Mouse (Mus musculus) hindbrain, embryonic 12.5 days (tissue): Measurements from ENCODE around the gene Ampd3. TPM values are rescaled to one million over a fixed set of nuclear protein-coding genes. Genes with fewer than 3 reads are reported as not detected.

Source experiments
- ATAC-seq: fragments of 200-750 bp; cut with Nextera tagmentation; 2 replicates; pipeline ENCODE4 v1.8.0; 2017; ENCODE audit warnings: moderate TSS enrichment; ENCODE audit not compliant: low FRiP score
- H3K27ac ChIP-seq: fragments of 300-500 bp; sonication (generic); 2 replicates; pipeline ENCODE4 v1.5.1; 2016; ENCODE audit warnings: mild to moderate bottlenecking
- H3K27me3 ChIP-seq: fragments of 300-500 bp; sonication (generic); 2 replicates; pipeline ENCODE4 v1.6.1; 2016; ENCODE audit warnings: mild to moderate bottlenecking
- H3K36me3 ChIP-seq: fragments of 300-500 bp; sonication (generic); 2 replicates; pipeline ENCODE4 v1.6.1; 2016; ENCODE audit warnings: mild to moderate bottlenecking
- H3K4me1 ChIP-seq: fragments of 300-500 bp; sonication (generic); 2 replicates; pipeline ENCODE4 v1.6.1; 2016
- H3K4me2 ChIP-seq: fragments of 300-500 bp; sonication (generic); replicated peaks from 2 replicates; pipeline ENCODE4 v1.6.1; 2016; ENCODE audit warnings: mild to moderate bottlenecking
- H3K4me3 ChIP-seq: fragments of 300-500 bp; sonication (generic); 2 replicates; pipeline ENCODE4 v1.5.1; 2016; ENCODE audit warnings: mild to moderate bottlenecking
- H3K9ac ChIP-seq: fragments of 300-500 bp; sonication (generic); 2 replicates; pipeline ENCODE4 v1.6.1; 2016; ENCODE audit warnings: mild to moderate bottlenecking, moderate library complexity
- H3K9me3 ChIP-seq: fragments of 300-500 bp; sonication (generic); replicated peaks from 2 replicates; pipeline ENCODE4 v1.6.1; 2016; ENCODE audit warnings: mild to moderate bottlenecking
- WGBS: fragments of 180-500 bp; shearing (Covaris S2); methylation state at CpG from one replicate; pipeline ENCODE4 v1.1.7; 2016; 5-methylcytosine and 5-hydroxymethylcytosine counted together
- polyA plus RNA-seq: library from polyadenylated mRNA; unstranded; fragments of >200 nt; fragmentation: Nextera tagmentation; extraction: Ambion mirVana; gene quantifications from 2 replicates; pipeline ENCODE4 v1.2.1, GENCODE M21; 2016

The Ampd3 gene
- polyA plus RNA-seq, 1 experiment from 2014 or later = 4.0 TPM

DNA sequence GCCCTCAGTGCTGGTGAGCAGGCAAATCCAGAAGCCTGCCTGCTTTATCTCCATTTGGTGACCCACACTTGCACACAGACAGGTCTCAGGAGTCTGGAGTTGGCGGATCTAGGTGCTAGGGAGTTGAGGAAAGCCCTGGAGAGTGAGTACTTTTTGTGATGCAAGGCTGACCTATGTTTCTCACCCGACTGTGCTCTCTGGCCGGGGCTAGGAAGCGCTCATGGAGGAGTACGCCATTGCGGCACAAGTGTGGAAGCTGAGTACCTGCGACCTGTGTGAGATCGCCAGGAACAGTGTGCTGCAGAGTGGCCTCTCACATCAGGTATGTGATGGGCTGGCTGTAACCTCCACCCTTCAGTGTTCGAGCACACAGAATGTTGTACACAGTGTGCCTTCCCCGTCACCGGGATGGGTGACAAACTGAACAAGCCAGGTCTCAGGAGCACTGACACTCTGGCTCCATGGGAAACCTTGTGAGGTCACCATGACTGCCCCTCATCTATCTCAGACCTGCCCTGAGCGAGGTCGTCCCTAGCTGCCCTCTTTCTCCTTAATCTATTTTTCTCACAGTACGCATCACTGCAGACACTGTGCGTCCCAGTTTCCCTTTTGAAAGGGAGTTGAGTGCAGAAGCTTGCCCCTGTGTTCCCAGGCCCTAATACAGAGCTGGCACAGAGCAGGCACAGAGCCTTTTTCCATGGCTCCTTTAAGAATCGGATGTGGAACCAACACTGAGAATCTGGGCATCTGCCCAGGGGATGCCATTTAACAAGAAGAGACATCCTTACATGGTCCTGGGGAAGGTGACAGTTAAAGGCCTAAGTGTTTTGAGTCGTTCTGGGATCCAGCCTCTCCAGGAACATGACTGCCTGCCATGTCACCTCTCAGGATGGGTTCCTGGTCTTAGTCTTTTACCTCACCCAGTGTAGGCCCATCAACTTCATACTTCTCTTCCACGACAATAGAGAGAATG, 41.9 kb downstream of the Ampd3 start:
- peaks cover 3% of the 10 kb centered on the region; the same call in 1 of the 2 replicates for H3K4me1 ChIP-seq
- H3K27me3 ChIP-seq = no peaks in the 10 kb centered on the region
- 81% methylated on average over 18 of the region's 18 CpGs for WGBS
- no peak overlapping the region for H3K4me3 ChIP-seq
- no peak for ATAC-seq
- H3K9ac ChIP-seq = no peak overlapping the region
- H3K9me3 ChIP-seq = no peaks in the 10 kb centered on the region
- no peak overlapping the region for H3K4me2 ChIP-seq
- no peak overlapping the region for H3K27ac ChIP-seq
- H3K36me3 ChIP-seq = 0 out of 2 replicates have a peak, but pooled peaks cover 6% of the 10 kb centered on the region

DNA sequence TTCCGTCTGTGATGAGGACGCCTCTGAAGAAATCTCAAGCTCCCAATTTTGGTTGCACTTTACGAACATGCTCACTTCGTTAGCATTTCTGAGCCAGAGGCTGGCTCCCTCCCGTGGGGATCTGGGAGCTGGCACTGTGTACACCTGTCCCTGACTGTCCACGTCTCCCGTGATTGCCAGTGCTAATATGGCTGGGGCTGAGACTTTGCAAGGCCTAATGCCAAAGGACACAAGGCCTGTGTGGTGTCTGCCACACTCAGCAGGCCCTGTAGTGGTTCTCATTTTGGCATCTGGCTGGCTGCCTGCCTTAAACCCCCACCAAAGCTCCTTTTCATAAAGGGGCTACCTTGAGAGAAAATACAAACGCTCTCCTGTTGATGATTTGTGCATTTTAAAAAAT, 43.0 kb downstream of the Ampd3 start:
- 88% methylated on average over 8 of the region's 8 CpGs for WGBS
- Histone ChIP-seq H3K4me2 (no peak overlapping the region), H3K27ac (no peak overlapping the region), H3K9ac (no peak overlapping the region), H3K4me3 (no peak overlapping the region), H3K9me3 (no peaks in the 10 kb centered on the region), H3K27me3 (no peaks in the 10 kb centered on the region), H3K4me1 (0 out of 2 replicates have a peak, but pooled peaks cover 3% of the 10 kb centered on the region), H3K36me3 (peaks cover 6% of the 10 kb centered on the region; the same call in 1 of the 2 replicates)
- ATAC-seq = no peak

- no peak overlapping the region for H3K4me3 ChIP-seq
- no peak overlapping the region for H3K4me2 ChIP-seq
- whole genome bisulfite sequencing = 81% methylated on average over 5 of the region's 5 CpGs
- no peaks in the 10 kb centered on the region for H3K27me3 ChIP-seq
- no peak for ATAC-seq
- no peak overlapping the region for H3K27ac ChIP-seq
- H3K9ac ChIP-seq = no peak overlapping the region
- peaks cover 6% of the 10 kb centered on the region; the same call in 1 of the 2 replicates for H3K36me3 ChIP-seq
- 0 out of 2 replicates have a peak, but pooled peaks cover 3% of the 10 kb centered on the region for H3K4me1 ChIP-seq
- no peaks in the 10 kb centered on the region for H3K9me3 ChIP-seq
Measured at GRCm38 (mm10) chr7:110811529-110811928, 43.5 kb downstream of the Ampd3 start.

DNA sequence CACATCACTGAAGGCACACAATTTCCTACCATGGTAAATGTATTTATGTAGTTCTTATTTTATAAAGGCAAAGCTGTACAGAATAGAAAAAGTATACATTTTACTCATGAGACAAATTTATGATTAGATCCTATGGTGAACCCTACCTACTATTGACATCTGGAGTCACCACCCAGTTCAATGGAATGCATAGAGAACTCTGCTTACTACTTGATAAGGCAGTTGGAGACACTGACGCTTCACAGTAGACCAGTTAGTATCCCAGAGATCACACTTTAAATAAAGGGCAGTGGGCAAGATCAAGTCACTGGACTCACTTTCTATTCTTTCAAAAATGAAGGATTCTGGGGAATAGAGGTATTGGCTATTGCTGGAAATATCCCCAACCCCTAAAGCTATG, 46.0 kb downstream of the Ampd3 start:
- 90% methylated on average over 1 of the region's 1 CpGs for WGBS
- H3K9ac ChIP-seq = no peak overlapping the region
- 0 out of 2 replicates have a peak, but pooled peaks cover 2% of the 10 kb centered on the region for H3K4me1 ChIP-seq
- H3K36me3 ChIP-seq = peaks cover 6% of the 10 kb centered on the region; the same call in 1 of the 2 replicates
- no peak overlapping the region for H3K4me2 ChIP-seq
- no peak overlapping the region for H3K27ac ChIP-seq
- no peaks in the 10 kb centered on the region for H3K9me3 ChIP-seq
- H3K4me3 ChIP-seq = no peak overlapping the region
- no peak for ATAC-seq
- no peaks in the 10 kb centered on the region for H3K27me3 ChIP-seq

DNA sequence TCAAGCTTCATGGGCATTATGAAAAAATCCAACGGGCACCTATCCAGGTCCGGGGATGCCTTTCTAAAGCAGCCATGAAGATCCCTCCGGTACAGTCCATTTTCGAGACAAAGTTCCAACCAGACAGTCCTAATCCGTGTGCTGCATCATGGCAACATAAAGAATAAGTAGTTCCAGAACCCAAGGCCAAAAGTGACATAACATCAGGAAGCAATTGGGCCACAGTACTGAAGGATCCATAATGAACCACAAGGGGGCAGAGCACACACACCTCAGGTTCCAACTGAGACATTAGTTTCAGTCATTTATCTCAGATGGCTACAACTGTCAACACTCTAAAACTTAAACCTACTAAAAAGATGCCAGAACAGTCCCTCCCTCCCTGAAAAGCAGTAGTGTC, 48.0 kb downstream of the Ampd3 start:
- no peaks in the 10 kb centered on the region for H3K9me3 ChIP-seq
- no peak overlapping the region for H3K4me3 ChIP-seq
- no peak overlapping the region for H3K27ac ChIP-seq
- H3K4me1 ChIP-seq = no peaks in the 10 kb centered on the region
- ATAC-seq = no peak
- no peaks in the 10 kb centered on the region for H3K27me3 ChIP-seq
- no peak overlapping the region for H3K9ac ChIP-seq
- H3K4me2 ChIP-seq = no peak overlapping the region
- peaks cover 6% of the 10 kb centered on the region; the same call in 1 of the 2 replicates for H3K36me3 ChIP-seq
- 73% methylated on average over 5 of the region's 5 CpGs for WGBS

GRCm38 (mm10) chr7:110818206-110818605, 50.2 kb downstream of the Ampd3 start:
- H3K27me3 ChIP-seq = no peaks in the 10 kb centered on the region
- no peaks in the 10 kb centered on the region for H3K9me3 ChIP-seq
- H3K4me2 ChIP-seq = no peak overlapping the region
- H3K4me1 ChIP-seq = no peaks in the 10 kb centered on the region
- no peak overlapping the region for H3K27ac ChIP-seq
- no peak overlapping the region for H3K4me3 ChIP-seq
- 82% methylated on average over 6 of the region's 6 CpGs for WGBS
- H3K36me3 ChIP-seq = peaks cover 7% of the 10 kb centered on the region
- H3K9ac ChIP-seq = no peak overlapping the region
- no peak for ATAC-seq

DNA sequence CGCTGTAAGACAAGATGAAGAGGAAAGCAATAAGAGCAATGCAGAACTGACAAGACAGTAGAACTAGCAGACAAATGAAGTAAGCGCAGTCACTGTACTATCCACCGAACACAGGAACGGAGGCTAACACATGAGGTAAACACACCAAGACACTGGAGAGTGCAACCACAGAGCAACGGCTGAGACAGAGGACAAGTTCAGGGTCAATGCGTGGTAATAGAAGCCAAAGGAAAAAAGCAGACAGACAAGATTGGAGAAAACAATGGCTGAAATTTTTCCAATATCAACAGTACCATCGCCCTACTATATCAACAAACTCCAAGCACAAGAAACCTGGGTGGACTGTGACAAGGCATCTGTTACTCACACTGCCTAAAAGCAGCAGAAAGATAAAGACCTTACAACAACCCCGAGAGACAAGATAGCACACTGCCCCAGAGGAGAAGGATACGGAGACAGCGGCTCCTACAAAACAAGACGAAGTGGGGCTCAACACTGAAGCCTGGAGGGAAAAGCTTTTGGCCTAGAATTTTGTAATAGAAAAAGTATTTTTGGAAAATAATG, 50.9 kb downstream of the Ampd3 start:
- H3K36me3 ChIP-seq = peaks cover 11% of the 10 kb centered on the region
- H3K27me3 ChIP-seq = no peaks in the 10 kb centered on the region
- no peaks in the 10 kb centered on the region for H3K9me3 ChIP-seq
- no peaks in the 10 kb centered on the region for H3K4me1 ChIP-seq
- H3K4me3 ChIP-seq = no peak overlapping the region
- WGBS = 89% methylated on average over 11 of the region's 11 CpGs
- H3K4me2 ChIP-seq = no peak overlapping the region
- ATAC-seq = no peak
- H3K27ac ChIP-seq = no peak overlapping the region
- no peak overlapping the region for H3K9ac ChIP-seq

DNA sequence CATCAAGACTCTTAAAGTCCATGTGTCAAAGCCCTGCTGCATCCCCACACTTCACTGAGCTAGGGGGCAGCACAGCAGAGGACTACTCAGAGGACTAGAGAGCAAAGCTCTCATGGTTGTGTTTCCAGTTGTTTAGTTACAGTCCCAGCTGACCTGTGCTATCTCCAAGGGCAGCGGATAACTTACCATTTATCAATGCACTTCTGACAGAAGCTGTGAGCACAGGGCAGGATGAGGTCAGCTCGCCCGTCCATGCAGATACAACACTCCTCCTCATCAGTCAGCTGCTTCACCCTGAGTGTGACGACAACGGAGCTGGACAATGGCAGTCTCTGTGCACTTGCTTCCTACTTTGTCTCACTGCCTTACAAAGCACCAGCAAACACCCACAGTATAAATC, 53.1 kb downstream of the Ampd3 start:
- no peak for ATAC-seq
- peaks cover 19% of the 10 kb centered on the region; the same call in 1 of the 2 replicates for H3K36me3 ChIP-seq

DNA sequence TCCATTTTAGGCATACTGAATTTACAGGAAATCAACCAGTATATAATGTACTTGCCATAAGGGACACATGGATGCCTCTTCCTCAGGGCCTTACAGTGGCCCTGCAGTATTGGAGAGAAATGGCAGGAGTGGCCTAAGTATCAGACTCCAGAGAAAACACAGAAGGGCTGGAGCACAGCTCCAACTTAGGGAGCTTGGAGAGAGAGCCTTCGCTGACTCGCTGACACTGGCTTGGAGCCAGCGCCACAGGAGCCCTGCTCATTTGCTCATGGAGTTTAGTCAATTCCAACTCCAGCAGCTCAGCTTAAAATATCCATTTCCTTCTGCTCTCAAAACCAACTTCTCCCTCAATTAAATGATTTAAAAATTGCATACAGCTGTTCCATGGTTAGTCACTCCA, 53.6 kb downstream of the Ampd3 start:
- 52% methylated on average over 3 of the region's 3 CpGs for WGBS

More for the DNA sequence above, 53.1 kb downstream of the Ampd3 start:
- Histone ChIP-seq H3K4me2 (no peak overlapping the region), H3K27ac (no peak overlapping the region), H3K27me3 (no peaks in the 10 kb centered on the region), H3K9ac (no peak overlapping the region), H3K4me3 (no peak overlapping the region), H3K4me1 (no peaks in the 10 kb centered on the region), H3K9me3 (no peaks in the 10 kb centered on the region)
- 21% methylated on average over 5 of the region's 5 CpGs for WGBS

DNA sequence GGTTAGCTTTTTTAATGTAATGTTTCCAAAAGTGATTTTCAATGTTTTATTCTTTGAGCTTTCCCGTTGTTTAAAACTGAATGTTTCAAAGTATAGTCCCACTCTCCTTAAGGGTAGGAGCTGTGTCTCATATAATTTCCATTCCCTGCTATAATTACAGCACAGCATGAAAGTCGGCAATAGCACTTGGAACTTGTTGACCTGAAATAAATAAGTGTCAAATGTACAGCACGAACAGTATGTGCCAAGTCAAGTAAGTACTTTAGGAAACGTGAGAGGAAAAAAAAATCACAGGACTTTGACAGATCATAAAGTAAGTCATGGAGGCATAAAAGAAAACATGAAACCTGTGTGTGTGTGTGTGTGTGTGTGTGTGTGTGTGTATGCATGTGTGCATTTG, 54.0 kb downstream of the Ampd3 start:
- ATAC-seq = no peak
- 73% methylated on average over 4 of the region's 4 CpGs for WGBS
- Histone ChIP-seq H3K4me2 (no peak overlapping the region), H3K4me3 (no peak overlapping the region), H3K27ac (no peak overlapping the region), H3K27me3 (no peaks in the 10 kb centered on the region), H3K36me3 (peaks cover 19% of the 10 kb centered on the region; the same call in 1 of the 2 replicates), H3K4me1 (no peaks in the 10 kb centered on the region), H3K9me3 (no peaks in the 10 kb centered on the region), H3K9ac (no peak overlapping the region)

More for the DNA sequence above, 53.6 kb downstream of the Ampd3 start:
- Histone ChIP-seq H3K9ac (no peak overlapping the region), H3K4me2 (no peak overlapping the region), H3K36me3 (peaks cover 19% of the 10 kb centered on the region; the same call in 1 of the 2 replicates), H3K27me3 (no peaks in the 10 kb centered on the region), H3K4me3 (no peak overlapping the region), H3K4me1 (no peaks in the 10 kb centered on the region), H3K9me3 (no peaks in the 10 kb centered on the region), H3K27ac (no peak overlapping the region)
- no peak for ATAC-seq

DNA sequence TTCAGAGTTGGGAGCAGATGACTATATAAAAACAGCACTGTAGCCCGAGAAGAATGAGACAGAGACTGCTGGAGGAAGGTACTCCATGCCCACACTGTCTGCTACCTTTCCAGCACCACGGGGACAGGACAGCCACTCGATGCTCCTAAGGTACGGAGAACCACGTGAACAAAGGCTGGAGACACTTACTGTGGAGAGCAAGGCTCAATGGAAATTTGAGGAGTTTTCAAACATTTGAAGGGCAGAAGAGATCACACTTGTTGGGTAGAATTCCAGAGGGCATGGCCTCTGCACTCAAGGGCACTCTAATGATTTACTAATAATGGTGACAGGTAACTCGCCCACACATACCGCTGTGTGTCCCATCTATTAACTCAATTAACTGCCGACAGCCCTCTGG, 55.1 kb downstream of the Ampd3 start:
- ATAC-seq = no peak
- Histone ChIP-seq H3K4me3 (no peak overlapping the region), H3K9ac (no peak overlapping the region), H3K4me2 (no peak overlapping the region), H3K9me3 (no peaks in the 10 kb centered on the region), H3K27me3 (no peaks in the 10 kb centered on the region), H3K27ac (no peak overlapping the region), H3K36me3 (peaks cover 19% of the 10 kb centered on the region; the same call in 1 of the 2 replicates), H3K4me1 (no peaks in the 10 kb centered on the region)
- 83% methylated on average over 8 of the region's 8 CpGs for WGBS

GRCm38 (mm10) chr7:110823593-110823992, 55.6 kb downstream of the Ampd3 start:
- H3K36me3 ChIP-seq = peaks cover 19% of the 10 kb centered on the region; the same call in 1 of the 2 replicates
- 77% methylated on average over 4 of the region's 4 CpGs for WGBS
- no peak overlapping the region for H3K9ac ChIP-seq
- no peak for ATAC-seq
- no peak overlapping the region for H3K4me3 ChIP-seq
- H3K27ac ChIP-seq = no peak overlapping the region
- no peaks in the 10 kb centered on the region for H3K4me1 ChIP-seq
- no peak overlapping the region for H3K4me2 ChIP-seq
- no peaks in the 10 kb centered on the region for H3K27me3 ChIP-seq
- no peaks in the 10 kb centered on the region for H3K9me3 ChIP-seq
